Mouse (Mus musculus) kidney, postnatal 0 days (tissue): ENCODE measurements around the gene Trip6. TPM values are rescaled to one million over a fixed set of nuclear protein-coding genes. Genes with fewer than 3 reads are reported as not detected.

Experiments used
- ATAC-seq: fragments of 200-750 bp; cut with Nextera tagmentation; replicated peaks from 2 replicates; pipeline ENCODE4 v1.8.0; 2017; ENCODE audit warnings: low read depth, moderate number of reproducible peaks, moderate TSS enrichment, moderate library complexity; ENCODE audit not compliant: low FRiP score
- DNase-seq: peaks from one replicate; pipeline ENCODE4 v3.0.0-alpha.2; 2016; ENCODE audit warnings: low spot score
- H3K27ac ChIP-seq: fragments of 300-500 bp; sonication (generic); 2 replicates; pipeline ENCODE4 v1.5.1; 2014; ENCODE audit warnings: mild to moderate bottlenecking
- H3K27me3 ChIP-seq: fragments of 300-500 bp; sonication (generic); 2 replicates; pipeline ENCODE4 v1.6.1; 2014; ENCODE audit warnings: low read length, mixed read lengths; ENCODE audit not compliant: insufficient read depth
- H3K36me3 ChIP-seq: fragments of 300-500 bp; sonication (generic); 2 replicates; pipeline ENCODE4 v1.6.1; 2014; ENCODE audit warnings: low read length, mixed read lengths; ENCODE audit not compliant: insufficient read depth
- H3K4me1 ChIP-seq: fragments of 300-500 bp; sonication (generic); replicated peaks from 2 replicates; pipeline ENCODE4 v1.6.1; 2014; ENCODE audit warnings: antibody characterized with exemption, low read length, mixed read lengths; ENCODE audit not compliant: insufficient read depth
- H3K4me2 ChIP-seq: fragments of 300-500 bp; sonication (generic); 2 replicates; pipeline ENCODE4 v1.6.1; 2014; ENCODE audit warnings: mild to moderate bottlenecking, low read length, moderate library complexity, mixed read lengths
- H3K4me3 ChIP-seq: fragments of 300-500 bp; sonication (generic); replicated peaks from 2 replicates; pipeline ENCODE4 v1.5.1; 2014; ENCODE audit warnings: low read depth, low read length
- H3K9ac ChIP-seq: fragments of 300-500 bp; sonication (generic); 2 replicates; pipeline ENCODE4 v1.6.1; 2014; ENCODE audit warnings: low read depth, low read length
- H3K9me3 ChIP-seq: fragments of 300-500 bp; sonication (generic); replicated peaks from 2 replicates; pipeline ENCODE4 v1.6.1; 2016; ENCODE audit warnings: low read length, inconsistent platforms, mixed read lengths
- CTCF ChIP-seq: IDR thresholded peaks from 2 replicates; pipeline ENCODE4 v1.5.1; 2016; ENCODE audit warnings: antibody characterized with exemption, low read depth, mild to moderate bottlenecking, moderate library complexity
- WGBS: fragments of 180-500 bp; shearing (Covaris S2); extraction: QIAGEN DNeasy Blood & Tissue Kit; methylation state at CpG from one replicate; pipeline ENCODE4 v1.1.7; 2014; 5-methylcytosine and 5-hydroxymethylcytosine counted together
- polyA plus RNA-seq: library from polyadenylated mRNA; unstranded; fragments of >200 nt; fragmentation: Nextera tagmentation; extraction: Ambion mirVana; gene quantifications from 2 replicates; pipeline ENCODE4 v1.2.1, GENCODE M21; 2015

The Trip6 gene
- polyA plus RNA-seq, 1 experiment from 2014 or later, result 75.6 TPM

- DNase-seq (no peak), ATAC-seq (no peak)
- Histone ChIP-seq H3K27ac (no peak overlapping the region), H3K4me3 (no peak overlapping the region), H3K36me3 (peaks cover 57% of the 10 kb centered on the region), H3K9ac (no peak overlapping the region), H3K4me1 (peaks cover 6% of the 10 kb centered on the region), H3K27me3 (no peaks in the 10 kb centered on the region), H3K4me2 (no peak overlapping the region), H3K9me3 (no peaks in the 10 kb centered on the region)
- no peak for TF ChIP-seq CTCF
- WGBS, result 88% methylated on average over 15 of the region's 15 CpGs
Observed at GRCm38 (mm10) chr5:137295712-137296111, 18.5 kb downstream of the Trip6 start.

- H3K27ac ChIP-seq, result peak overlapping the region; percentile 96; the same call in 1 of the 2 replicates
Observed at GRCm38 (mm10) chr5:137295296-137295695, 18.9 kb downstream of the Trip6 start.

GRCm38 (mm10) chr5:137294744-137295093, 19.5 kb downstream of the Trip6 start:
- peaks cover 47% of the 10 kb centered on the region for H3K36me3 ChIP-seq

More at GRCm38 (mm10) chr5:137295296-137295695, 18.9 kb downstream of the Trip6 start:
- no peaks in the 10 kb centered on the region for H3K9me3 ChIP-seq
- WGBS, result 76% methylated on average over 9 of the region's 9 CpGs
- peak overlapping the region; percentile 48; the same call in 1 of the 2 replicates for H3K4me3 ChIP-seq
- DNase-seq, result no peak
- H3K4me2 ChIP-seq, result peak overlapping the region; percentile 93
- no peak for TF ChIP-seq CTCF
- ATAC-seq, result no peak
- 0 out of 2 replicates have a peak, but pooled peaks cover under 1% of the 10 kb centered on the region for H3K27me3 ChIP-seq
- peaks cover 52% of the 10 kb centered on the region for H3K36me3 ChIP-seq
- peaks cover 6% of the 10 kb centered on the region for H3K4me1 ChIP-seq
- peak overlapping the region; percentile 76 for H3K9ac ChIP-seq

GRCm38 (mm10) chr5:137293839-137294743, 20.1 kb downstream of the Trip6 start, which contains the start of gene Ufsp1:
Gene Ufsp1, plus strand, starts transcription at chr5:137294629.
- H3K9me3 ChIP-seq, result no peaks in the 10 kb centered on the region
- H3K27ac ChIP-seq, result peak within 1 kb of the TSS; percentile 96
- DNase-seq (peak; percentile 98), ATAC-seq (peak; percentile 92)
- H3K4me2 ChIP-seq, result peak within 1 kb of the TSS; percentile 93
- H3K4me1 ChIP-seq, result peaks cover 8% of the 10 kb centered on the region
- H3K27me3 ChIP-seq, result 0 out of 2 replicates have a peak, but pooled peaks cover 12% of the 10 kb centered on the region
- peak within 1 kb of the TSS; percentile 48 for H3K4me3 ChIP-seq
- peak; percentile 28; the same call in 1 of the 2 replicates for TF ChIP-seq CTCF
- WGBS, result under 1% methylated on average over 52 of the region's 52 CpGs
- H3K9ac ChIP-seq, result peak within 1 kb of the TSS; percentile 76
- H3K36me3 ChIP-seq, result peaks cover 40% of the 10 kb centered on the region

More at GRCm38 (mm10) chr5:137294744-137295093, 19.5 kb downstream of the Trip6 start:
- Histone ChIP-seq H3K4me1 (peaks cover 6% of the 10 kb centered on the region), H3K27me3 (0 out of 2 replicates have a peak, but pooled peaks cover 6% of the 10 kb centered on the region), H3K4me3 (peak overlapping the region; percentile 48), H3K9ac (peak overlapping the region; percentile 76), H3K4me2 (peak overlapping the region; percentile 93), H3K27ac (peak overlapping the region; percentile 96), H3K9me3 (no peaks in the 10 kb centered on the region)
- no peak for DNase-seq
- peak; percentile 45; the same call in 1 of the 2 replicates for ATAC-seq
- TF ChIP-seq CTCF, result no peak
- 9% methylated on average over 18 of the region's 18 CpGs for WGBS

GRCm38 (mm10) chr5:137293282-137293681, 20.9 kb downstream of the Trip6 start:
- no peaks in the 10 kb centered on the region for H3K9me3 ChIP-seq
- peak; percentile 47 for ATAC-seq
- H3K36me3 ChIP-seq, result peaks cover 32% of the 10 kb centered on the region
- H3K9ac ChIP-seq, result peak overlapping the region; percentile 70
- H3K27me3 ChIP-seq, result 0 out of 2 replicates have a peak, but pooled peaks cover 14% of the 10 kb centered on the region
- 0% methylated on average over 15 of the region's 15 CpGs for WGBS
- H3K4me2 ChIP-seq, result peak overlapping the region; percentile 93
- H3K4me3 ChIP-seq, result peak overlapping the region; percentile 48
- H3K4me1 ChIP-seq, result peaks cover 15% of the 10 kb centered on the region
- DNase-seq, result peak; percentile 78
- peak overlapping the region; percentile 96 for H3K27ac ChIP-seq
- TF ChIP-seq CTCF, result 0 out of 2 replicates have a peak, but pooled peaks have one; percentile 11

GRCm38 (mm10) chr5:137291381-137291926, 22.8 kb downstream of the Trip6 start:
- Histone ChIP-seq H3K4me1 (peaks cover 29% of the 10 kb centered on the region), H3K27ac (no peak overlapping the region), H3K4me2 (no peak overlapping the region), H3K9ac (no peak overlapping the region), H3K36me3 (peaks cover 14% of the 10 kb centered on the region), H3K27me3 (peaks cover 25% of the 10 kb centered on the region; the same call in 1 of the 2 replicates), H3K9me3 (no peaks in the 10 kb centered on the region), H3K4me3 (no peak overlapping the region)
- no peak for TF ChIP-seq CTCF
- no peak for DNase-seq
- no peak for ATAC-seq
- 79% methylated on average over 15 of the region's 15 CpGs for WGBS
